Mouse (Mus musculus) lung, embryonic 14.5 days (tissue): ENCODE measurements around the gene Mapkapk3. TPM values are rescaled to one million over a fixed set of nuclear protein-coding genes. Genes with fewer than 3 reads are reported as not detected.

ENCODE experiments used
- ATAC-seq: fragments of 200-750 bp; cut with Nextera tagmentation; 2 replicates; pipeline ENCODE4 v1.8.0; 2017; ENCODE audit warnings: mild to moderate bottlenecking, moderate TSS enrichment, moderate library complexity; ENCODE audit not compliant: insufficient read depth
- DNase-seq: peaks from one replicate; pipeline ENCODE4 v3.0.0-alpha.2; 2015
- H3K27ac ChIP-seq: fragments of 300-500 bp; sonication (generic); 2 replicates; pipeline ENCODE4 v1.5.1; 2014; ENCODE audit warnings: low read depth, mild to moderate bottlenecking, moderate library complexity
- H3K27me3 ChIP-seq: fragments of 300-500 bp; sonication (generic); 2 replicates; pipeline ENCODE4 v1.6.1; 2014; ENCODE audit warnings: low read length, control low read depth; ENCODE audit not compliant: insufficient read depth
- H3K36me3 ChIP-seq: fragments of 300-500 bp; sonication (generic); 2 replicates; pipeline ENCODE4 v1.6.1; 2014; ENCODE audit warnings: control low read depth; ENCODE audit not compliant: insufficient read depth
- H3K4me1 ChIP-seq: fragments of 300-500 bp; sonication (generic); 2 replicates; pipeline ENCODE4 v1.6.1; 2014; ENCODE audit warnings: antibody characterized with exemption, control low read depth; ENCODE audit not compliant: insufficient read depth
- H3K4me2 ChIP-seq: fragments of 300-500 bp; sonication (generic); 2 replicates; pipeline ENCODE4 v1.6.1; 2014; ENCODE audit warnings: mild to moderate bottlenecking
- H3K4me3 ChIP-seq: fragments of 300-500 bp; sonication (generic); 2 replicates; pipeline ENCODE4 v1.5.1; 2014; ENCODE audit warnings: low read depth, low read length
- H3K9ac ChIP-seq: fragments of 300-500 bp; sonication (generic); 2 replicates; pipeline ENCODE4 v1.6.1; 2014
- H3K9me3 ChIP-seq: fragments of 300-500 bp; sonication (generic); 2 replicates; pipeline ENCODE4 v1.6.1; 2016; ENCODE audit warnings: low read depth, low read length, control low read depth
- CTCF ChIP-seq: IDR thresholded peaks from 2 replicates; pipeline ENCODE4 v1.5.1; 2016; ENCODE audit warnings: antibody characterized with exemption, low read depth
- WGBS: fragments of 180-500 bp; shearing (Covaris S2); extraction: QIAGEN DNeasy Blood & Tissue Kit; methylation state at CpG from one replicate; pipeline ENCODE4 v1.1.7; 2014; 5-methylcytosine and 5-hydroxymethylcytosine counted together
- polyA plus RNA-seq: library from polyadenylated mRNA; unstranded; fragments of >200 nt; fragmentation: Nextera tagmentation; extraction: Ambion mirVana; gene quantifications from 2 replicates; pipeline ENCODE4 v1.2.1, GENCODE M21; 2014

Gene Mapkapk3
- polyA plus RNA-seq, 1 experiment from 2014 or later = 8.3 TPM

DNA sequence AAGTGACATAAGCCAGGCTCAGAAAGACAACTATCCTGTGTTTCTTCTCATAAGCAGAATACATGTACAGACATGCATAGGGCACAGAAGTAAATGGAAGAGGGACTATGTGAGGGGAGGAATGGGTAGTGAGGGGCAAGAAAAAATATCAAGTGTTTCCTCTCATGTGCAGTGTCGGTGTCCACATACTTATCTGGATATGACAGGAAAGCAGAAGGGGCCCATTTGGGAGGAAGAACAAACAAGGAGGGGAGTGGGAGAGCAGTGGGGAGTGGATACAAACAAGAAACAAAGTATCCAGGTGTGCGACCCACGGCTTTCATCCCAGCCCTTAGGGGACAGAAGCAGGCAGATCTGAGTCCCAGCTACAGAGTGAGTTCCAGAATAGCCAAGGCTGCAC lies 24.2 kb upstream of the Mapkapk3 start:
- Histone ChIP-seq H3K27ac (no peak overlapping the region), H3K9ac (no peak overlapping the region), H3K4me2 (no peak overlapping the region), H3K4me1 (no peaks in the 10 kb centered on the region), H3K9me3 (no peaks in the 10 kb centered on the region), H3K4me3 (no peak overlapping the region), H3K27me3 (no peaks in the 10 kb centered on the region), H3K36me3 (no peaks in the 10 kb centered on the region)
- no peak for DNase-seq
- no peak for TF ChIP-seq CTCF
- ATAC-seq = no peak
- WGBS = 53% methylated on average over 3 of the region's 3 CpGs

DNA sequence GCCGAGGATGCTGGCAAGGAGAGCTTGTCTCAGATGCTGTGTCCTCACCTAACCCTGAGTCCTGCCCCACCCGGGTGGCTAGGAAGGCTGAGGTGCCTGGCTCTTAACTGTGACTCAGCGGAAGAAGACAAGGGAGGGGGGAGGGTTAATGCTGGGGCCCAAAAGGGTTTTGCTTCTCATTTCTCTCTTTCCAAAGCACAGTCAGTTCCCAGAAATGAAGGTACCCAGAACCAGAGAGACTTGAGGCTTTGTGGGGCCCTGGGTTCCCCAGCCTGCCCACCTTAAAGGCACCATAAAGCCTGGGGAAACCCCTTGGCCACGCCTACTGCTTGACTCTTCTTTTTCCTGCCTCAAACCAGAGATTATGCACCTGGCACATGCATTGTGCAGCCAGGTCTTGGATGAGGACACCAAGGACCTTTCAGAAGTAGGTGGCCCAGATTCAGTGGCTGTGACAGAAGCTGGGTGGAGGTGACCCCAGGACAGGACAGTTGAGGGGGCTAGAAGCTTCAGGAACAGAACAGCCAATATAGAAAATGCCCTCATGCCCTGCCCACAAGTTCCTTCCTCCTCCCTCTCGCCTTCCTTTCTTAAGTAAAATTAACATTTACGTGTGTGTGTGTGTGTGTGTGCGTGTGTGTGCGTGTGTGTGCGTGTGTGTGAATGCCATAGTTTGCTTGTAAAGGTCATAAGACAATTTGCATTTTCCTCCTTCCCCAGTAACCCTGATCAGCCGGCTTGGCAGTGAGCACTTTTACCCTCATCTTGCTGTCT lies 23.3 kb upstream of the Mapkapk3 start:
- WGBS = 59% methylated on average over 10 of the region's 10 CpGs
- Histone ChIP-seq H3K4me3 (no peak overlapping the region), H3K4me1 (0 out of 2 replicates have a peak, but pooled peaks cover 5% of the 10 kb centered on the region), H3K4me2 (no peak overlapping the region), H3K9me3 (no peaks in the 10 kb centered on the region), H3K27ac (no peak overlapping the region), H3K9ac (no peak overlapping the region), H3K27me3 (no peaks in the 10 kb centered on the region), H3K36me3 (no peaks in the 10 kb centered on the region)
- DNase-seq (no peak), ATAC-seq (no peak)
- no peak for TF ChIP-seq CTCF

DNA sequence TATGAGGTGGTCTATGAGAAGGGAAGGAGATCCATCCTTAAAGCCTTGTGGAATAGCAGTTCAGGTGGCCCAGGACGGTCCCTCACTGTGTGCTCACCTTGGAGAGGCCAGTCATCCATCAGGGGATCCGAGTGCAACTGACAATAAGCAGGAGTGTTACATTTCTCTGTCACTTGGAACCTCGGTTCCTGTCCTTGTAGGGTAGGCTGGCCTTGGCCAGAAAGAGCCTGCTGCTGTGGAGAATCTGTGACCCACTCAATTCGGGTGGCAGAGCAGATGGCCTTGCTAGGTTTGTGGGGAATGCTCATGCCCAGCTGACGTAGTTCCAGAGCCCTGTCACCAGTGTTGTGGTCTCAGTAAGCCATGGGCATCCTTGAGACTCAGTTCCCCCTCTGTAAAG lies 19.9 kb upstream of the Mapkapk3 start:
- no peak for TF ChIP-seq CTCF
- no peak overlapping the region for H3K4me3 ChIP-seq

DNA sequence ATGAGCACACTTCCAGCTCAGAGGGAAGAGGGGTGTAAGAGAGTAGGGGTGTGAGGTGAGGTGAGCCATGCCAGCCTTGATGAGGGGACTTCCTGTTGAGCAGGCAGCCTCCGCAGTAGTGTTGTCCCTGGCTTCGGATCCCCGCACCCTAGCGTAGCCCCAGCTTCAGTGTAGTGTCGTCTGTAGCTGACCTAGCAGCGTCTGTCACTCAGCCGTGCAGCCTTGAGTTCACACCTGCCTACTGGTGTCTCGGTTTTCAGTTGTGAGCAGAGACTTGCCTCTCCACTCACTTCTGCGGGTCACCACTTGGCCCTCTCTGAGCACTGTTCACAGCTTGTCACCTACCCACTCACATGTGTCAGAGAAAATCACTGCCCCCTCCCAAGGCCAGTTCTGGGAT lies 19.5 kb upstream of the Mapkapk3 start:
- ATAC-seq = no peak
- Histone ChIP-seq H3K27ac (no peak overlapping the region), H3K4me2 (no peak overlapping the region), H3K4me1 (peaks cover 11% of the 10 kb centered on the region; the same call in 1 of the 2 replicates), H3K27me3 (no peaks in the 10 kb centered on the region), H3K4me3 (no peak overlapping the region), H3K9me3 (no peaks in the 10 kb centered on the region), H3K9ac (no peak overlapping the region), H3K36me3 (no peaks in the 10 kb centered on the region)
- WGBS = 58% methylated on average over 9 of the region's 9 CpGs
- no peak for DNase-seq
- TF ChIP-seq CTCF = no peak

More for the DNA sequence above, 19.9 kb upstream of the Mapkapk3 start:
- Histone ChIP-seq H3K36me3 (no peaks in the 10 kb centered on the region), H3K9ac (no peak overlapping the region), H3K27me3 (no peaks in the 10 kb centered on the region), H3K27ac (no peak overlapping the region), H3K4me2 (no peak overlapping the region), H3K4me1 (peaks cover 11% of the 10 kb centered on the region; the same call in 1 of the 2 replicates), H3K9me3 (no peaks in the 10 kb centered on the region)
- WGBS = 57% methylated on average over 5 of the region's 5 CpGs
- DNase-seq = no peak
- ATAC-seq = no peak

DNA sequence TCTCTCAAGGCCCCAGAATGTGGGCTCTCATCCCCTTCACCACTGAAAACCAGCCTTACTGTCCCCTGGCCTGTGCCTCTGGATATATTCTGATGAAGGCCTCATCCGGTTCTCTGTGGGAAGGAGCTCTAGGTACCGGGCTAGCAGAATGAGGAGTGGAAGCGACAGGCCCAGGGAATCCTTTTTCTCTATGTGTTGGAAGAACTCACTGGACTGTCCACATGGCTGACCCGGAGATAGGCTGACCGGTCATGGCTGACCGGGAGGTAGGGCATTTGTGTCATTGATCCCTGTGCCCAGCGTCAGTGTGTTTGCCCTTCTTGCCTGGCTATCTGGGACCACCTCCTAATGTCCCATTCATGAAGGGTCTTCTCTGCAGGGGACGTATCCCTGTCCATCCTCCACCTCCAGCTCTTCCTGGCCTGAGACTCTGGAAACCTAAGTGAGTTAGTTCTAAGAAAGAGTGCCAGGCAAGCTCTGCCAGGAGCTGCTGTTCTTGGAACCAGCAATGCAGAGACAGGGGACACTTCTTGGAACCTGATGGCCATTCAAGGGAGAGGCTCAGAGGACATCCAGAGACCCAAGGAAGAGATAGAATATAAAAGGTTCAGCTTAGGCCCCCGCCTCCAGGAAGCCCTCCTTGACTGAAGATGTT lies 18.8 kb upstream of the Mapkapk3 start:
- no peak for TF ChIP-seq CTCF
- ATAC-seq (no peak), DNase-seq (no peak)
- Histone ChIP-seq H3K4me2 (no peak overlapping the region), H3K4me1 (peaks cover 11% of the 10 kb centered on the region; the same call in 1 of the 2 replicates), H3K27me3 (no peaks in the 10 kb centered on the region), H3K9ac (no peak overlapping the region), H3K27ac (peak overlapping the region; percentile 78), H3K36me3 (no peaks in the 10 kb centered on the region), H3K9me3 (no peaks in the 10 kb centered on the region), H3K4me3 (no peak overlapping the region)
- WGBS = 79% methylated on average over 9 of the region's 9 CpGs

DNA sequence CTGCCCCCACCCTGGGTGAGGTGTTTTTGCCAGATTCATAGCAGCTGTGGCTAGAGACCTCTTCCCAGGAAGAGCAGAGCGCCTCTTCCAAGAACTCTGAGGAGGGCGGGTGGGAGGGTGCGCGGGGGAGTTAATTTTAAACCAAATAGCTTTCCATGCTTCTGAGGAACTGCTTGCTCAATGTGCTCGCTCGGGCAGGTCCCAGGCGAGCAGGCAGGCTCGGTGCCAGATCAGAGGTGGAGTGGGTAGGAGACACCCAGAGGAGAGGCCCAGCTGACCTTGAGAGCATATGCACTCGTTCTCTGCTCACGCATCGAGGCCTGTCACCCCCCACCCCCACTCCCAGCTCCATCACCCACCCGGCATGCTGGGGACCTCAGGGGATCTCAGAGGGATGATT lies 18.2 kb upstream of the Mapkapk3 start:
- Histone ChIP-seq H3K27me3 (no peaks in the 10 kb centered on the region), H3K36me3 (no peaks in the 10 kb centered on the region), H3K4me3 (no peak overlapping the region), H3K9me3 (no peaks in the 10 kb centered on the region), H3K9ac (no peak overlapping the region), H3K4me2 (no peak overlapping the region), H3K4me1 (peaks cover 11% of the 10 kb centered on the region; the same call in 1 of the 2 replicates), H3K27ac (peak overlapping the region; percentile 78)
- ATAC-seq (peak; percentile 64), DNase-seq (peak; percentile 59)
- TF ChIP-seq CTCF = no peak
- WGBS = 29% methylated on average over 12 of the region's 12 CpGs
